Mouse (Mus musculus): ENCODE results near the gene Zfp91.
"Not testable (repeated sequence)": the region's sequence is repeated elsewhere in the genome, so short reads cannot be mapped to it uniquely, and the experiment has no call there.

The Zfp91 gene

DNA sequence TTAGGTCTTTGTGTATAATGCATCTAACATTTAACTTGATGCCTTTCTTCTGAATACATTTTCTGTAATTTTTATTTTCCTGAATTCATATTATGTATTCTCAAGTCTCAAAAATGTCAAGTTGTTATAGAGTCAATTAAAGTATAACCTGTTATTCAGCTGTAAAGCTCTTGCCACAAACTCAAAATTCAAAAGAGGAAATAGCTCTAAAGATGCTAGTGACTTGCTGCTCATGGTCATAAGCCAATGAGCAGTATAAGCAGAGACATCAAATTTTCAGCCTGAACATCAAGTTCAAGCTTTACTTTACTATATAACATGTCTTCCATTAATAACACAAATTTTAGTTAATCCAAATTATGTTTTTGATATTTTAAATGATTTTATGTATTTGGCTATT is 3.6 kb downstream of the Zfp91 start:
- DNase-seq, result no peak

DNA sequence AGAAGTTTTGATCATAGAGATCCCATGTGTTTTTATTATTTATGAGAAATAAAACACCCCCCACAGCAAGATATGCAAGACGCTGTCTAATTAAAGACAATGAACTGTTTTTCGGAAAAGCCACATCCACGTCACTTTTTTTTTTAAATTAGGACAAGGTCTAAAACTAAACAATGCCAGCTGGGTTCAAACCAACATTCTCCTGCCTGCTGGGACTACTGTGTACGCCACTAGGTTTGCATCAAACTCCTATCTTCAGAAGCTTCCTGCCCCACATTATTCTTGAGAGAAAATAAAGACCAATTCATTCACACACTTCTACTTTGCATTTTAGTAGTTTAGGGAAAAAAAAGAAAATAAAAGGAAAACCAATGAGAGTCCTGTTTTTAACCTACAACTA is 8.2 kb downstream of the Zfp91 start:
- no peak for DNase-seq

DNA sequence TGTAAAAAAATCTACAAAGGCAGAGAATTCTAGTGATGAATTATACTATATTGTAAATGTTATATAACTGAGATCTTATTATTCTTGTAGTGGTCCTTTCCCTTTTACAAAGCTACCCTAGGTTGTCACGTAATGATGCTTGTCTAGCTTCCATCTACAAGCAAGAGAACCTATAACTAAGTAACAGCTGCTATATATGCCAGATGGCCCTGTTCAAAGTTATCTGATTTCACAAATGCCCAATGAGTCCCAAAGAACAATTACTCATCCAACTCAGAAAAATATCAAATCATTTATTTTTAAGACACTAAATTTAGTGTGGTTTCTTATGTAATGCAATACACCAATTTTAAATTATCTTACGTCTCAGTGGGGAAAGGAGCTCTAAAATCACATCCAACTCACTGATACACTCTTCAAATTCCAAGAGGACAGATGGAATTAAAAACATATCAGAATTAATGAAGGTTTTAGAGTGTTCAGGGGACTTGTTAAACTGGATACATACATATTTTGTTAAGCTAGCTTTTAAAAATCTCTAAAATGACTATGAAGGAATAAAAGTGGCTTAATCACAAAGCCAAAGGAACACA is 9.0 kb downstream of the Zfp91 start:
- no peak for DNase-seq

DNA sequence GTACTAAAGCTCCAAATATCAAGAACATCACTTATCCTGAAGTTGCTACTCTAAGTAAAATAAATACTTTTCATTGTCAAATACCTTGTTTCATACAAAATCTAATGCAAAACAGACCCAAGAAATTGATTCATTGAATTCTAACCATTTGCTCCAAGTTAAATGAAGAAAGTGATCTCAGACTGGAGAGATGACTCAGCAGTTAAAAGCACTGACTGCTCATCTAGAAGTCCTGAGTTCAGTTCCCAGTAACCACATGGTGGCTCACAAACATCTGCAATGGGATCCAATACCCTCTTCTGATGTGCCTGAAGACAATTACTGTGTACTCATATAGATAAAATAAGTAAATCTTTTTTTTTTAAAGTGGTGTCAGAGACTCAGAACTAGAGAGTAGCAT is 15.5 kb downstream of the Zfp91 start:
- no peak for DNase-seq

DNA sequence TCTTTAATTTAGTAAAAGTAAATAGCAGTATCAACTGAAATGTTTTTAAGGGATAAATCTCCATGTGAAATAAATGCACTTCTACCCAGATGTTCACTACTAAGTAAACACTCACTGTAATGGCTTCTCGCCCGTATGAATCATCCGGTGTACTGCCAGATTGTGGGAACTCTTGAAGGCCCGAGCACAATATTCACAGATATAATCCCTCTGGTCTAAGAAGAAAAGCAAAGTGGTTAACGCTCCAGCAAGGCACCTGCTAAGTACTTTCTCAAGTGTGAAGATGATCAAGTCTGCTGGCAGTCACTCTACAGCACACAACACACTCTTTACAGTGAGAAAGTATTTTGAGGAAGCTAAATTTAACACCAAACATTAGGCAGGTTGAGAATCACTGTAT is 25.0 kb downstream of the Zfp91 start:
- DNase-seq, result no peak

DNA sequence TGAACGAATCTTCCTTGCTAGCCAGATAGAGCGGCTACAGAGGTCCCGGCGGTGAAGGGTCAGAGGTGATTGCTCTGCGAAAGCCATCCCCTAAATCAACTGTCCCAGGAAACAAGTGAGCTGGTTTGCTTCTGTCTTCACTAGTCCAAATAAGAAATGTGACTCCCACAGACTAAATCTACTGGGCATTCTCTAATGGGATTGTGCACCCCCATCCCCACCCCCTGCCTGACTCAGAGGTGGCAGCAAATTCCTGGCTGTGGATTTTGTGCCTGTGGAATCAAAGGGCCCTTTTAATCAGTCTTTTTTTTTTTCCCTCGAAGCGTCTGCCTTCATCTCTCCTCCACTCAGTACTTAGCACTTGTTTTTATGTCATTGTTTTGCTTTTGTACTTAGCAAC is 30.6 kb downstream of the Zfp91 start, which contains the start of gene Cntf:
Gene Cntf, minus strand, starts transcription at position 325 of the 400 bp plus-strand sequence.
- DNase-seq, result no peak

DNA sequence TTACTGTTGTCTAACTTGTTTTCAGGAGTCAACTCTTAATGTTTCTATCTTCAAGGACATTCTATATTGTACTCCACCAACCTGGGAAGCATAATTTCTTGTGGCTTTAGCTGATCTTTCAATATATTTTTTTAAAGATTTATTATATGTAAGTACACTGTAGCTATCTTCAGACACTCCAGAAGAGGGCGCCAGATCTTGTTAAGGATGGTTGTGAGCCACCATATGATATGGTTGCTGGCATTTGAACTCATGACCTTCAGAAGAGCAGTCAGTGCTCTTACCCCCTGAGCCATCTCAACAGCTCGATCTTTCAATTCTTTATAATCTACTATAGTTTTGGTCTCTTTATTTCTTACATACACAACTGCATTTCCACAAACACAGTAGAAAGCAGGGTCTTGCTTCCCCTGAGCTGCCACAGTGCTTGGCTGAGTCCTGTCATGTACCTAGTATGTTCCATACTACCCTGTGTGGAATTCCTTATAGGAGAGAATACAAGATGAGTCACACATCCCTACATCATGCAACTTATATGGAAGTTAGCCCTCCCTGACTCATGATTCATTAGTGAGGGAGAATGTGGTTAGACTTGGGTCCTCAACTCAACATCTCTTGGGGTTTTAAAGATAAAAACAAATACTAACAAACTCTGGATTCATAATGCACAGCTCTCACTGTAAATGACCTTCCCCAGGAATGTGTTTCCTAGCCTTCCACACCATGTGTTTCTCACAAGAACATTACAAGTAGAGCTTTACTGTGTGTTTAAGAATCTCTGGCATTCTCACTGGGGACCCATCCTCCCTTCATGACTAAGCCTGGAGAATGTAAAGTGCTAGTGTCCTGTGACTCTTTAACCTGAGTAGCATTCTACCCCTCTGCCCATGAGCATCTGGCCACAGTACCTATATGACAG is 33.5 kb downstream of the Zfp91 start:
- DNase-seq, result no peak

DNA sequence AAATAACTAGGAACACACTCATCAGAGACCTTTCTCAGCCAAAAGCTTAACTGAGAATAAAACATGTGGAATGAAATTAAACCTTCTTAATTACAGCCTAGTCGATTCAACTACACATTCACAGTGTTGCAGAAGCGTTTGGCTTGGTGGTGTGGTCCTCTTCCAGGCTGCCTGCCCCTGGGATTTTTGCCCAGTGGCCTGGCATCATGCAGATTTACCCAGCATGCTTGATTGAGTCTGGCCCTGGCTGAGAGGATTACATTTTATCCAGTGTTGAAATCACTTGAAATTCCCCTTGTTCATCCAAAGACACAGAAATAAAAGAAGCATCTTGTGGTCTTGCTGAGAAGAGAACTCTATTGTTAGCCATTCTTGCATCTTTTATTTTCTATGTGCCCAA is 36.3 kb downstream of the Zfp91 start:
- DNase-seq, result peak; percentile 77

DNA sequence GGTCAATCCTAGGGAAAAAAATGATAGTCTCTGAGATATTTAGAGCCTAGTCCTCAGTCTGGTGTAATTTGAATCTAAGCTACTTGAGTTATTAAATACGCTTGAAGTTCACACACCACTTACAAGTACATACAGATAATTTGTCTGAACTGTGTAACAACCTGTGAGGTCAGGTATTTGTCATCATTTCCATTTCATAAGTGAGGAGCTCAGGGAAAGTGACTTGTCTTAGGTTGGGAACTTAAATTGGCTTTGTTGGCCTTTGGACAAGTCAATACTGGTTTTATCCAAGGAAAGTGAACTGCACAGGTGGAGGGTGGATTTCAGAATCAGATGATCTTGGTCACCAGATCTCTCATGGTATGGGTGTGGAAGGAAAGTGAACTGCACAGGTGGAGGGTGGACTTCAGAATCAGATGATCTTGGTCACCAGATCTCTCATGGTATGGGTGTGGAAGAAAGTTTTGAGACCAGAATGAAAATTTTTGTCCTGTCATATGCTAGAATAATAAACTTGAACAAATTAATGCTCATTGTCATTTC is 36.9 kb downstream of the Zfp91 start:
- DNase-seq, result no peak

DNA sequence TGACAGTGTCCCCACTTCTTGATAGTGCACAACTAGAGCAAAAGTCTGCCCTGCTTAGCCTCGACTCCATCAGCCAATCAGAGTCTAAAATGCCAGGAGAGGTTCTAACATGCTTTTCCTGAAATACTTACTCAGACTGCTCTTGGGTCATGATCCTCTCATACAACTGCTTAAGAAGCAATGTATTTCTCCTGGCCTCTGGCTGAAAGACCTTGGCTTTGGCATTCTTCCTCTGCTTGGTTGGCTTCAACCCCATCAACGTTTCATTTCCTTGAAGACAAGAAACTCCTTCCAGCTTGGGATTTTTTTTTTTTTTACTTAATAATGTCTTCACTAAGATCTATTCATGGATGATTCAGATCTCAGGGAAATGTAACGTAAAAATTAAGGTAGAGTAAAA is 39.6 kb downstream of the Zfp91 start:
- DNase-seq, result no peak

DNA sequence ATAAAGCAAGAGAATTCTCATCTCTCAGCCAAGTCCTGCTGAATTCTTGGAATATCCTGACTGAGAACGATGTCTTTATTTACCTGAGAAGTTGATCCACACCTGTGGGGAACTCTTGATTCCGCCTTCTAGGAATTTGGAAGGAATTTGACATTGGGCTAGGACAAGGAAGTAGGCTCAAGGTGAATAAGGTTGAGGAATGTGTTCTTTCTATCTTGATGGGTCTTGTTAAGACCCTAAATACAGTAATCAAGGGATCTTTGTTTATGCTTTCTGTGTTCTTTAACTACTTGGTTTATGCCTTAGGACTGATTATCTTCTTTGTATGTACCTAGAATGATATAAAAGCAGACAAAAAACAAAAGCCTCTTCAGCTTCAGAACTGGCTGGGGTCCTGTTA is 64.0 kb downstream of the Zfp91 start:
- DNase-seq, result no peak

DNA sequence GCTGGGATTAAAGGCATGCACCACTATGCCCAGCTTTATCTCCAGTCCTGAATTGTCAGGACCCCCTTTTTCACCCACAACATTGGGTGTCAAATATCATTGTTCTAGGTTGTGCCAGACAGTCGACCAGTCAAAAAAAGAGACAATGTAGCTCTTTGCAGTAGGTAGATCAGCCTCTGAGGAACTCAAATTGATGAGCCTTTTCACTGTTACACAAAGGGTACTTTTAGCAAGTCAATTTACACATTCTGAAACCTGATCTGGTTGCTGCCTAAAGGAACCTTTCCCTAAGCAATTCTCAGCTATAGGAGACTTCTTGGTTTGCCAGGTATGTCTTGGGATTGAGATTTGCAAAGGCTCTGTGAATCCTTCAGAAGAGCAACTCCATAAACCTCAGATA is 64.9 kb downstream of the Zfp91 start:
- DNase-seq, result no peak

DNA sequence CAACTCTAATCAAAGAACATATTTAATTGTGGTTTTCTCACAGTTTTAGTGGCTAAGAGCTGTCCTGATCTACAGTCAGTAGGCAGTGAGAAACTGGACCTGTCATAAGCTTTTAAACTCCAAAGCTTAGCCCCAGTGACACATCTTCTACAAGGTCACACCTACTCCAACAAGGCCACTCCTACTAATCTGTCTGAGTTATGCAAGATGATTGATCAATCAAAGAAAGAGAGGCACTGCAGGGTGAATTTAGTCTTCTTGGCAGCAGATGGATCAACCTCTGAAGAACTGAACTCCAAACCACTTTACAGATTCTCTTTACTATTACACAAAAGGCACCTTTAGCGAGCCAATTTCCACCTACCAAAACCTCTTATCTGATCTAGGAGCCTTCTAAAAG is 70.1 kb downstream of the Zfp91 start:
- no peak for DNase-seq

DNA sequence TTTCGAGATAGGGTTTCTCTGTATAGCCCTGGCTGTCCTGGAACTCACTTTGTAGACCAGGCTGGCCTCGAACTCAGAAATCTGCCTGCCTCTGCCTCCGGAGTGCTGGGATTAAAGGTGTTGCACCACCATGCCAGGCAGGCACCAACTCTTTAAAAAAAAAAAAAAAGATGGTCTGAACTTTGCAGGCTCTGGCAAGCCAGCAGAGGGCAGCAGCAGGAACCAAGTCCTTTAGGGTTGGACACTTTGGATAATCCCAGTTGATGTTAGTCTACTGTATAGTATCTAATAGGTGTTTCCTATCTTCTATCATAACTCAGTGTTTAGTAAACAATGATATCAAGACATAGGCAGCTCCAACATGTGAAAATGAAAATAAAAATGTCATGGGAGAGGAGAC is 73.6 kb downstream of the Zfp91 start:
- peak; percentile 25 for DNase-seq

DNA sequence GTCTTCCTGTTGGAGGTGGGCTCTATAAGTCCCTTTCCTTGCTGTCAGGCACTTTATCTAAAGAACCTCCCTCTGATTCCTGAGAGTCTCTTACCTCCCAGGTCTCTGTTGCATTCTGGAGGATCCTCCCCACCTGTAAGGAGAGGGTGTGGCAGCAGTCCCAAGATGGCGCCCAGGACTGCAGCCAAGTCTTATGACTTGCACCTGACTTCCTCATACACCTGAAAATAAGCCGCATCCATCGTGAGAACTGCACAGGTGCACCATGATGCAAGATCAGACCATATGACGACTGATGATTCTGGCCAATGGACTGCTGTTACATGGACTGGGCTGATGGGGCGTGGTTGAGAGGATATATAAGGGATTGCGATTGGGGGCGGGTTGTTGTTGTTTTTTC is 74.3 kb downstream of the Zfp91 start:
- not testable (repeated sequence) for DNase-seq

DNA sequence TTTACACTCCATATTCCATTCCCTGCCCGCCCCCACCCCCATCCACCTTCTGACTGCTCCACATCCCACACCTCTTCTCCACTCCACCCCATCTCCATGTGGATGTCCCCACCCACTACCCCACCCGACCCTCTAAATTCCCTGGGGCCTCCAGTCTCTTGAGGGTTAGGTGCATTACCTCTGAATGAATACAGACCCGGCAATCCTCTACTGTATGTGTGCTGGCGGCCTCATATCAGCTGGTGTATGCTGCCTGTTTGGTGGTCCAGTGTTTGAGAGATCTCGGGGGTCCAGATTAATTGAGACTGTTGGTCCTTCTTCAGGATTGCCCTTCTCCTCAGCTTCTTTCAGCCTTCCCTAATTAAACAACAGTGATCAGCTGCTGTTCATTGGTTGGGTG is 75.0 kb downstream of the Zfp91 start:
- DNase-seq, result not testable (repeated sequence)

DNA sequence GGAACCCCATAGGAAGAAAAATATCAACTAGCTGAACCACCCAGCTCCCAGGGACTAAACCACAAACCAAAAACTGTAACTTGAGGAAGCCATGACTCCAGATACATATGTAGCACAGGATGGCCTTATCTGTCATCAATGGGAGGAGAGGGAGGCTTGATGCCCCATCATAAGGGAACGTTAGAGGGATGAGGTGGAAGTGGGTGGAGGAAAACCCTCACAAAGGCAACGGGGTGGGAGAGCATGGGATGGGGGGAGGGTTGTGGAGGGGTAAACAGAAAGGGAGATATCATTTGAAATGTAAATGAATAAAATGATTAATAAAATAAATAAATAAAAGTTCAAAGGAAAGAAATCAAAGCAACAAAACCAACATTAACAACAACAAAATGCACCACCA is 75.5 kb downstream of the Zfp91 start:
- no peak for DNase-seq

DNA sequence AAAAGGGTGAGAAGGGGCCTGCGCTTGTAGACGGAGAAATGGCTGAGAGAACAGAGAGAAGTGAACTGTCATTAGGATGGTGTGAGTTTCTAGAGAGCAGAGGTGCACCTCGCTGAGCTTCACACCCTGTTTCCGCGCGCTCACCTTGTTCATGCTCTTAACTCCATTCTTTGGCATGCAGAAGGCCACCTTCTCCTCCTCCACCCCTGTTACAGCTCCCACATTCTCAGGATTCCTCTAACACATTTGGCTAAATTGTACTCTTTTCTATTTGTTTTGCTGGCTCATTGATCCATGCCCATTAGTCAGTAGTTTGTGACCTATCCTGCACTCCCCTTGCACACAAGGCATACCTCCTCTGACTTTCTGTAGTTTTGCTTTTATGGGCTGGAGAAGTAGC is 76.7 kb downstream of the Zfp91 start:
- no peak for DNase-seq
